ENCODE assay signal across 8 mouse cellular contexts in genomic region chr9:50857082-50857641, GRCm38 (mm10). TPM values are rescaled to one million over a fixed set of nuclear protein-coding genes. Genes with fewer than 3 reads are reported as not detected.
DNase-seq lines count a peak whose midpoint lies in the region; ATAC-seq and TF ChIP-seq lines count a peak whose summit lies in the region.

No protein-coding gene starts in this region.

- no peaks in the 10 kb centered on the region for H3K4me1 ChIP-seq in lung, embryonic 14.5 days (ENCODE audit: insufficient read depth)
- peaks cover 34% of the 10 kb centered on the region for H3K4me1 ChIP-seq in forebrain, embryonic 16.5 days (replicated peaks; ENCODE audit: control insufficient read depth, insufficient read depth, low read length)
- H3K4me1 ChIP-seq in liver, embryonic 15.5 days (replicated peaks) = peaks cover 60% of the 10 kb centered on the region

- ATAC-seq in lung, embryonic 14.5 days (ENCODE audit: insufficient read depth) = peak; percentile 75
- ATAC-seq in forebrain, embryonic 16.5 days = peak; percentile 78
- peak; percentile 54 for ATAC-seq in liver, embryonic 15.5 days (ENCODE audit: insufficient read depth)

- peak overlapping the region; percentile 69 for H3K4me2 ChIP-seq in lung, embryonic 14.5 days
- peak overlapping the region; percentile 52 for H3K4me2 ChIP-seq in forebrain, embryonic 16.5 days (ENCODE audit: low read length)
- H3K4me2 ChIP-seq in liver, embryonic 15.5 days = peak overlapping the region; percentile 72

- H3K9me3 ChIP-seq in lung, embryonic 14.5 days (ENCODE audit: low read depth, low read length) = no peaks in the 10 kb centered on the region
- no peaks in the 10 kb centered on the region for H3K9me3 ChIP-seq in forebrain, embryonic 16.5 days (ENCODE audit: control insufficient read depth, low read length)
- H3K9me3 ChIP-seq in liver, embryonic 15.5 days (replicated peaks) = no peaks in the 10 kb centered on the region

- peaks cover 36% of the 10 kb centered on the region for H3K36me3 ChIP-seq in lung, embryonic 14.5 days (ENCODE audit: insufficient read depth)
- H3K36me3 ChIP-seq in forebrain, embryonic 16.5 days (ENCODE audit: control insufficient read depth, insufficient read depth) = no peaks in the 10 kb centered on the region; the same call in 1 of the 2 replicates
- peaks cover 37% of the 10 kb centered on the region for H3K36me3 ChIP-seq in liver, embryonic 15.5 days (replicated peaks)

- TF ChIP-seq CTCF in lung, embryonic 14.5 days (IDR thresholded peaks at IDR 0.05; ENCODE audit: low read depth) = no peak

- peak; percentile 54 for DNase-seq in adrenal gland, postnatal 25 days
- no peak for DNase-seq in adrenal gland, postnatal 4 days (ENCODE audit: low spot score in 2 of 2)
- DNase-seq in lung, embryonic 14.5 days = peak; percentile 57
- no peak for DNase-seq in lung, postnatal 25 days (ENCODE audit: low spot score)
- no peak for DNase-seq in retina, embryonic 14.5 days (ENCODE audit: low spot score)
- DNase-seq in gastrocnemius, postnatal 14 days = no peak

- H3K9ac ChIP-seq in lung, embryonic 14.5 days = peak overlapping the region; percentile 74
- peak overlapping the region; percentile 75 for H3K9ac ChIP-seq in forebrain, embryonic 16.5 days (replicated peaks; ENCODE audit: low read depth, low read length)
- peak overlapping the region; percentile 95 for H3K9ac ChIP-seq in liver, embryonic 15.5 days

- WGBS in lung, embryonic 14.5 days = under 1% methylated on average over 46 of the region's 46 CpGs
- 0% methylated on average over 46 of the region's 46 CpGs for WGBS in forebrain, embryonic 16.5 days
- WGBS in liver, embryonic 15.5 days (ENCODE audit: insufficient replicate concordance) = under 1% methylated on average over 46 of the region's 46 CpGs

- peak overlapping the region; percentile 86 for H3K27ac ChIP-seq in lung, embryonic 14.5 days (ENCODE audit: low read depth)
- H3K27ac ChIP-seq in forebrain, embryonic 16.5 days (ENCODE audit: low read length) = peak overlapping the region; percentile 81
- H3K27ac ChIP-seq in liver, embryonic 15.5 days (replicated peaks) = peak overlapping the region; percentile 92

- intact Hi-C loops in gastrocnemius, postnatal 14 days (cut with DNase I; ENCODE audit: low total_unique reads) = no loop called here

- peak overlapping the region; percentile 81 for H3K4me3 ChIP-seq in lung, embryonic 14.5 days (ENCODE audit: low read depth, low read length)
- H3K4me3 ChIP-seq in forebrain, embryonic 16.5 days (replicated peaks; ENCODE audit: low read length) = peak overlapping the region; percentile 59
- peak overlapping the region; percentile 94 for H3K4me3 ChIP-seq in liver, embryonic 15.5 days (replicated peaks)

- no peaks in the 10 kb centered on the region for H3K27me3 ChIP-seq in lung, embryonic 14.5 days (ENCODE audit: insufficient read depth, low read length)
- no peaks in the 10 kb centered on the region for H3K27me3 ChIP-seq in forebrain, embryonic 16.5 days (replicated peaks; ENCODE audit: control insufficient read depth, insufficient read depth, low read length)
- no peaks in the 10 kb centered on the region for H3K27me3 ChIP-seq in liver, embryonic 15.5 days

RNA-seq across cellular contexts. Expression of gene Ppp2r1b, which starts 12.1 kb away (rescaled TPM):
- 28.4 and 29.6 TPM in 2 replicates for total RNA-seq in adrenal gland, postnatal 25 days (2021)
- total RNA-seq in adrenal gland, postnatal 4 days (2021) = 10 to 100 TPM; 35.8 to 35.9 TPM
- 72.9 and 73.7 TPM in 2 replicates for polyA plus RNA-seq in lung, embryonic 14.5 days (2014; fragmentation: Nextera tagmentation; extraction: Ambion mirVana)
- 86.4 and 104 TPM in 2 replicates for polyA plus RNA-seq in forebrain, embryonic 16.5 days (2015; fragmentation: Nextera tagmentation; extraction: Ambion mirVana)
- polyA plus RNA-seq in liver, embryonic 15.5 days (2015; fragmentation: Nextera tagmentation; extraction: Ambion mirVana) = 68.8 and 70.2 TPM in 2 replicates
- total RNA-seq in gastrocnemius, postnatal 14 days (2021) = 1 to 10 TPM; 5.5 to 5.8 TPM

Comparison
In these comparisons a context has a peak if more than half of its experiments do, and no peak if none do; other contexts are left out.
1. DNase-seq: peak in adrenal gland, postnatal 25 days (single experiment) and lung, embryonic 14.5 days (single experiment); none in adrenal gland, postnatal 4 days (0 of 2), lung, postnatal 25 days (single experiment), retina, embryonic 14.5 days (single experiment) and gastrocnemius, postnatal 14 days (single experiment).
2. Peak in every context shown above with its lines, with median percentiles within 50 percentile points of each other: ATAC-seq, H3K27ac ChIP-seq, H3K4me2 ChIP-seq, H3K4me3 ChIP-seq and H3K9ac ChIP-seq.